Mouse (Mus musculus) layer of hippocampus, postnatal 36 days (tissue): ENCODE measurements at regions not wholly inside any gene's neighbourhood (a gene's known extent, or its start where the extent isn't known, plus 50 kb on each side); places are given as distances from the start of the nearest gene placed in this dataset.

ENCODE experiments used
- DNase-seq, 2 experiments: peaks; one replicate each; pipeline ENCODE4 v3.0.0; 2022

DNA sequence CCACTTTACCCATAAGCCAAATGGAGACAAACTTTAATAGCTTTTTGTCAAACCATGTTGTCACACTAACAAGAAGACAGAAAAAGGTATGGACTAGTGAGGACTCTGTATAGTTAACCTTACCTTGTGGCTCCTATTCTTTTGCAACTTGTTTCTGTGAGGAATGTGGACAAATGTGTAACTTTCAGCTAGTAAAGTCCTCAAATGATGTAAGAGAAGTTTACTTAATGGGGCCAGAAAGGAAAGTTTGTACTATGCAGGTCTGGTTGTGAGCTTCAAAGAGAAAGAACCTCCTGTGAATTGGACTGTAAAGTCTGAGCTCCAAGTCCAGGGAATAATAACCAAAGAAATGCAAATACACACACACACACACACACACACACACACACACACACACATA, 356.7 kb upstream of the Atxn7l3b start:
- no peak for DNase-seq

DNA sequence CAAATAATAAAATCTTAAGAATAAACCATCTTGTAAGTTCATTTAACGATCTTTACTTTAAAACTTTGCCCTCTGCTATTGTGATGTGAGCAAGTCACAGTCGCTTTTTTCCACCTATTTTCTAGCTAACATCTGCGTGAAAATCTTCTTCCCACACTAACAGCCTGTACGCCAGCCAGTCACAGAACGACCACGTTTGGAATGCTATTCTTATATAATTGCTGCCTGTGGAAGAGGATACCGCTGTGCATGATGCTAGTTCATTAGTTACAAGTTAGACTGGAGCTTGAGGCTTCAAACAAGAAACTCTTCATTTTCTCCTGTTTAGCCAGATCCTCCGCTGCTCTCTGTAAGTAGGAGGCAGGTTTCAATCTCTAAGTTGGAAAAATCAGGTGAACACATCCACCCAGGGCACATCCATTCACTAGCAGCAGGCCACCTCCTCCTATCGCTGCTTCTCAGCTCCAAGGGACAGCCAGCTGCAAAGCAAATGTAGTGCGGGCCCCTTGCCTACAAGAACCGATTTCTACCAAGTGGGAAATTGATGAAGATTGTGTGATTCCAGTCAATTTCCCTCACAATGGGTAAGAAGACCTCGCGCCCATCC, 312.1 kb upstream of the Atxn7l3b start:
- peak; percentile 11 to 30 for DNase-seq
